Mouse (Mus musculus): ENCODE results near the gene Anp32a. TPM values are rescaled to one million over a fixed set of nuclear protein-coding genes. Genes with fewer than 3 reads are reported as not detected.
A peak's percentile ranks its signal among the peaks of the same experiment; 100 is the strongest.

The Anp32a gene
- polyA plus RNA-seq, 1 experiment, result 332 TPM

GRCm38 (mm10) chr9:62348050-62348449 lies 7.0 kb downstream of the Anp32a start:
- TF ChIP-seq POLR2A (IDR thresholded peaks at IDR 0.05; ENCODE audit: borderline replicate concordance, extremely low read depth, insufficient read depth, insufficient read length, poor library complexity, severe bottlenecking), result no peak
- no peak for DNase-seq (ENCODE audit: low read depth)

GRCm38 (mm10) chr9:62348467-62348985 lies 7.4 kb downstream of the Anp32a start:
- TF ChIP-seq POLR2A (IDR thresholded peaks at IDR 0.05; ENCODE audit: borderline replicate concordance, extremely low read depth, insufficient read depth, insufficient read length, poor library complexity, severe bottlenecking) (no peak), CTCF (IDR thresholded peaks at IDR 0.05; ENCODE audit: borderline replicate concordance, extremely low read depth, insufficient read depth, insufficient read length) (no peak)
- no peak for DNase-seq (ENCODE audit: low read depth)

GRCm38 (mm10) chr9:62349250-62349649 lies 8.2 kb downstream of the Anp32a start:
- TF ChIP-seq POLR2A (IDR thresholded peaks at IDR 0.05; ENCODE audit: borderline replicate concordance, extremely low read depth, insufficient read depth, insufficient read length, poor library complexity, severe bottlenecking) (no peak), CTCF (IDR thresholded peaks at IDR 0.05; ENCODE audit: borderline replicate concordance, extremely low read depth, insufficient read depth, insufficient read length) (no peak)
- peak; percentile 73 for DNase-seq (ENCODE audit: low read depth)

- no peak for DNase-seq (ENCODE audit: low read depth)
- TF ChIP-seq POLR2A (IDR thresholded peaks at IDR 0.05; ENCODE audit: borderline replicate concordance, extremely low read depth, insufficient read depth, insufficient read length, poor library complexity, severe bottlenecking) (no peak), CTCF (IDR thresholded peaks at IDR 0.05; ENCODE audit: borderline replicate concordance, extremely low read depth, insufficient read depth, insufficient read length) (no peak)
These were observed 9.6 kb downstream of the Anp32a start for GRCm38 (mm10) chr9:62350721-62351120.

GRCm38 (mm10) chr9:62351200-62351599 lies 10.1 kb downstream of the Anp32a start:
- DNase-seq (ENCODE audit: low read depth), result no peak
- TF ChIP-seq POLR2A (IDR thresholded peaks at IDR 0.05; ENCODE audit: borderline replicate concordance, extremely low read depth, insufficient read depth, insufficient read length, poor library complexity, severe bottlenecking), result no peak

GRCm38 (mm10) chr9:62353784-62354183 lies 12.7 kb downstream of the Anp32a start:
- DNase-seq (ENCODE audit: low read depth), result no peak
- TF ChIP-seq POLR2A (IDR thresholded peaks at IDR 0.05; ENCODE audit: borderline replicate concordance, extremely low read depth, insufficient read depth, insufficient read length, poor library complexity, severe bottlenecking) (no peak), CTCF (IDR thresholded peaks at IDR 0.05; ENCODE audit: borderline replicate concordance, extremely low read depth, insufficient read depth, insufficient read length) (no peak)

GRCm38 (mm10) chr9:62354838-62355719 lies 14.0 kb downstream of the Anp32a start:
- TF ChIP-seq CTCF (IDR thresholded peaks at IDR 0.05; ENCODE audit: borderline replicate concordance, extremely low read depth, insufficient read depth, insufficient read length) (no peak), POLR2A (IDR thresholded peaks at IDR 0.05; ENCODE audit: borderline replicate concordance, extremely low read depth, insufficient read depth, insufficient read length, poor library complexity, severe bottlenecking) (no peak)
- DNase-seq (ENCODE audit: low read depth), result no peak

- TF ChIP-seq CTCF (IDR thresholded peaks at IDR 0.05; ENCODE audit: borderline replicate concordance, extremely low read depth, insufficient read depth, insufficient read length) (no peak), POLR2A (IDR thresholded peaks at IDR 0.05; ENCODE audit: borderline replicate concordance, extremely low read depth, insufficient read depth, insufficient read length, poor library complexity, severe bottlenecking) (no peak)
- DNase-seq (ENCODE audit: low read depth), result no peak
These were observed 14.7 kb downstream of the Anp32a start for GRCm38 (mm10) chr9:62355763-62356162.

GRCm38 (mm10) chr9:62357593-62357992 lies 16.5 kb downstream of the Anp32a start:
- TF ChIP-seq POLR2A (IDR thresholded peaks at IDR 0.05; ENCODE audit: borderline replicate concordance, extremely low read depth, insufficient read depth, insufficient read length, poor library complexity, severe bottlenecking) (no peak), CTCF (IDR thresholded peaks at IDR 0.05; ENCODE audit: borderline replicate concordance, extremely low read depth, insufficient read depth, insufficient read length) (no peak)
- no peak for DNase-seq (ENCODE audit: low read depth)

- no peak for DNase-seq (ENCODE audit: low read depth)
- TF ChIP-seq POLR2A (IDR thresholded peaks at IDR 0.05; ENCODE audit: borderline replicate concordance, extremely low read depth, insufficient read depth, insufficient read length, poor library complexity, severe bottlenecking) (no peak), CTCF (IDR thresholded peaks at IDR 0.05; ENCODE audit: borderline replicate concordance, extremely low read depth, insufficient read depth, insufficient read length) (no peak)
These were observed 17.8 kb downstream of the Anp32a start for GRCm38 (mm10) chr9:62358851-62359250.

- DNase-seq (ENCODE audit: low read depth), result peak; percentile 77
- TF ChIP-seq POLR2A (IDR thresholded peaks at IDR 0.05; ENCODE audit: borderline replicate concordance, extremely low read depth, insufficient read depth, insufficient read length, poor library complexity, severe bottlenecking) (no peak), CTCF (IDR thresholded peaks at IDR 0.05; ENCODE audit: borderline replicate concordance, extremely low read depth, insufficient read depth, insufficient read length) (no peak)
These were observed 19.8 kb downstream of the Anp32a start for GRCm38 (mm10) chr9:62360889-62361288.

- DNase-seq (ENCODE audit: low read depth), result no peak
- no peak for TF ChIP-seq POLR2A (IDR thresholded peaks at IDR 0.05; ENCODE audit: borderline replicate concordance, extremely low read depth, insufficient read depth, insufficient read length, poor library complexity, severe bottlenecking)
These were observed 21.8 kb downstream of the Anp32a start for GRCm38 (mm10) chr9:62362835-62363385.

Measured in brain, embryonic 14.5 days (tissue).